Mouse (Mus musculus) limb, embryonic 15.5 days (tissue): Measurements from ENCODE around the gene Rbm24. TPM values are rescaled to one million over a fixed set of nuclear protein-coding genes. Genes with fewer than 3 reads are reported as not detected.

Experiments
- ATAC-seq: fragments of 200-750 bp; cut with Nextera tagmentation; 2 replicates; pipeline ENCODE4 v1.8.0; 2017; ENCODE audit warnings: low read depth, moderate TSS enrichment; ENCODE audit not compliant: insufficient number of reproducible peaks, low FRiP score, low TSS enrichment
- H3K27ac ChIP-seq: fragments of 300-500 bp; sonication (generic); 2 replicates; pipeline ENCODE4 v1.5.1; 2015; ENCODE audit warnings: moderate library complexity, mild to moderate bottlenecking, inconsistent platforms
- H3K27me3 ChIP-seq: fragments of 300-500 bp; sonication (generic); 2 replicates; pipeline ENCODE4 v1.6.1; 2015; ENCODE audit warnings: inconsistent platforms
- H3K36me3 ChIP-seq: fragments of 300-500 bp; sonication (generic); 2 replicates; pipeline ENCODE4 v1.6.1; 2015; ENCODE audit warnings: inconsistent platforms
- H3K4me1 ChIP-seq: fragments of 300-500 bp; sonication (generic); 2 replicates; pipeline ENCODE4 v1.6.1; 2015; ENCODE audit warnings: inconsistent platforms
- H3K4me2 ChIP-seq: fragments of 300-500 bp; sonication (generic); 2 replicates; pipeline ENCODE4 v1.6.1; 2015; ENCODE audit warnings: mild to moderate bottlenecking, inconsistent platforms
- H3K4me3 ChIP-seq: fragments of 300-500 bp; sonication (generic); 2 replicates; pipeline ENCODE4 v1.5.1; 2015; ENCODE audit warnings: mild to moderate bottlenecking, inconsistent platforms
- H3K9ac ChIP-seq: fragments of 300-500 bp; sonication (generic); 2 replicates; pipeline ENCODE4 v1.6.1; 2015; ENCODE audit warnings: inconsistent platforms
- H3K9me3 ChIP-seq: fragments of 300-500 bp; sonication (generic); 2 replicates; pipeline ENCODE4 v1.6.1; 2016; ENCODE audit warnings: inconsistent platforms
- WGBS: fragments of 180-500 bp; shearing (Covaris S2); methylation state at CpG from one replicate; pipeline ENCODE4 v1.1.7; 2015; 5-methylcytosine and 5-hydroxymethylcytosine counted together
- polyA plus RNA-seq: library from polyadenylated mRNA; unstranded; fragments of >200 nt; fragmentation: Nextera tagmentation; extraction: Ambion mirVana; gene quantifications from 2 replicates; pipeline ENCODE4 v1.2.1, GENCODE M21; 2015

Gene Rbm24
- 5.0 and 8.7 TPM in 2 replicates for polyA plus RNA-seq

GRCm38 (mm10) chr13:46418141-46418601 lies at the start of gene Rbm24:
Gene Rbm24 (plus strand): TSS chr13:46418434.
- Histone ChIP-seq H3K27ac (peak within 1 kb of the TSS; percentile 63), H3K27me3 (peaks cover 6% of the 10 kb centered on the region; the same call in 1 of the 2 replicates), H3K4me2 (peak within 1 kb of the TSS; percentile 99), H3K9me3 (no peaks in the 10 kb centered on the region), H3K4me1 (peaks cover 6% of the 10 kb centered on the region), H3K36me3 (no peaks in the 10 kb centered on the region), H3K4me3 (peak within 1 kb of the TSS; percentile 60), H3K9ac (peak within 1 kb of the TSS; percentile 33)
- WGBS: under 1% methylated on average over 40 of the region's 41 CpGs
- peak; percentile 78 for ATAC-seq

GRCm38 (mm10) chr13:46372884-46373283 lies 45.4 kb upstream of the Rbm24 start:
- no peaks in the 10 kb centered on the region for H3K9me3 ChIP-seq
- ATAC-seq: no peak
- WGBS: 77% methylated on average over 7 of the region's 7 CpGs

GRCm38 (mm10) chr13:46375371-46375770 lies 42.9 kb upstream of the Rbm24 start:
- 25% methylated on average over 1 of the region's 1 CpGs for WGBS
- Histone ChIP-seq H3K4me1 (no peaks in the 10 kb centered on the region), H3K4me2 (no peak overlapping the region), H3K9ac (no peak overlapping the region), H3K9me3 (no peaks in the 10 kb centered on the region), H3K4me3 (no peak overlapping the region), H3K36me3 (no peaks in the 10 kb centered on the region), H3K27ac (no peak overlapping the region), H3K27me3 (no peaks in the 10 kb centered on the region)
- no peak for ATAC-seq

More at GRCm38 (mm10) chr13:46372884-46373283, 45.4 kb upstream of the Rbm24 start:
- no peaks in the 10 kb centered on the region for H3K4me1 ChIP-seq
- no peak overlapping the region for H3K9ac ChIP-seq
- no peak overlapping the region for H3K4me3 ChIP-seq
- no peaks in the 10 kb centered on the region for H3K36me3 ChIP-seq
- H3K27ac ChIP-seq: no peak overlapping the region
- H3K4me2 ChIP-seq: no peak overlapping the region
- H3K27me3 ChIP-seq: no peaks in the 10 kb centered on the region

GRCm38 (mm10) chr13:46387396-46387795 lies 30.8 kb upstream of the Rbm24 start:
- H3K27ac ChIP-seq: no peak overlapping the region
- H3K9me3 ChIP-seq: no peaks in the 10 kb centered on the region
- H3K4me2 ChIP-seq: no peak overlapping the region
- ATAC-seq: no peak
- 76% methylated on average over 8 of the region's 8 CpGs for WGBS
- H3K4me1 ChIP-seq: no peaks in the 10 kb centered on the region
- no peak overlapping the region for H3K4me3 ChIP-seq
- no peak overlapping the region for H3K9ac ChIP-seq
- H3K27me3 ChIP-seq: no peaks in the 10 kb centered on the region
- H3K36me3 ChIP-seq: no peaks in the 10 kb centered on the region

DNA sequence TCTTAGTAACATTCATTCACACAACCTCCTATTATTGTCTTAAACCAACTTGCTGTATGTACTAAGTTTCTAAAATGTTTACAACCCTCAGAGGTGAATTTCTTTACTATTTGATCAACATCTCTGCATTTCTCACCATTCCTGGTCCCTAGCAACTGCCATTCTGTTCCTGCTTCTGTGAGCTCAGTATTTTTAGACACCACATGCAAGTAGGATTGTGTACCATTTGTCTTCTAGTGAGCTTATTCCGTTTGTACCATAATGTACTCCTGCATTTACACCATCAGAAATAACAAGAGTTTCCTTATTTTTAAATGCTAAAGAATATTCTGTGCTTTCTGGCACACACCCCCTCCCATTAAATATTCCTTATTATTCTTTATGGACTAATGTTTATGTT lies 26.6 kb upstream of the Rbm24 start:
- Histone ChIP-seq H3K36me3 (no peaks in the 10 kb centered on the region), H3K9ac (no peak overlapping the region), H3K4me1 (no peaks in the 10 kb centered on the region), H3K27me3 (no peaks in the 10 kb centered on the region), H3K4me2 (no peak overlapping the region), H3K9me3 (no peaks in the 10 kb centered on the region), H3K27ac (no peak overlapping the region), H3K4me3 (no peak overlapping the region)
- no peak for ATAC-seq
- 72% methylated on average over 1 of the region's 1 CpGs for WGBS

- H3K9me3 ChIP-seq: no peaks in the 10 kb centered on the region
- H3K36me3 ChIP-seq: no peaks in the 10 kb centered on the region
- H3K9ac ChIP-seq: no peak overlapping the region
- H3K27ac ChIP-seq: no peak overlapping the region
- no peak for ATAC-seq
- H3K4me2 ChIP-seq: no peak overlapping the region
- no peak overlapping the region for H3K4me3 ChIP-seq
- no peaks in the 10 kb centered on the region for H3K4me1 ChIP-seq
- WGBS: 74% methylated on average over 4 of the region's 4 CpGs
- no peaks in the 10 kb centered on the region for H3K27me3 ChIP-seq
Measured at GRCm38 (mm10) chr13:46392893-46393292, 25.3 kb upstream of the Rbm24 start.

DNA sequence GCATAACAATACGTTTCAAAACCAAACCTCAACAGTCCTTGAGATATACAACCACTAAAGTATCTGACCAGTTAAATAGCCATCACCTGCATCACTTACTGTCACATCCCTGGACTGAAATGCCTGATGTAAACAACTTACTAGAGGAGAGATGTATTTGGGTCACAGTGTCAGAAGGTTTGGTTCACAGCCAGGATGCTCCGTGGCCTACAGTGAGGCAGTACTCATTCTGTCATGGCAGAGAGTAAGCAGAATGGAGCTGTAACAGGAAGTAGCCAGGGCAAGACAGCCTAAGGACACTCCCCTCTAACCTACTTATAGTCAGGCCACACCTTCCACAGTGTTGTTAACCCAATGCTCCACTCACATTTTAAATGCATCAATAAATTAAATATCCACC lies 24.3 kb upstream of the Rbm24 start:
- no peak for ATAC-seq
- Histone ChIP-seq H3K36me3 (no peaks in the 10 kb centered on the region), H3K9me3 (no peaks in the 10 kb centered on the region), H3K9ac (no peak overlapping the region), H3K4me3 (no peak overlapping the region), H3K4me2 (no peak overlapping the region), H3K27me3 (no peaks in the 10 kb centered on the region), H3K4me1 (no peaks in the 10 kb centered on the region), H3K27ac (no peak overlapping the region)
- 73% methylated on average over 2 of the region's 2 CpGs for WGBS

- Histone ChIP-seq H3K36me3 (no peaks in the 10 kb centered on the region), H3K4me2 (no peak overlapping the region), H3K9ac (no peak overlapping the region), H3K4me1 (no peaks in the 10 kb centered on the region), H3K27me3 (no peaks in the 10 kb centered on the region), H3K9me3 (no peaks in the 10 kb centered on the region), H3K4me3 (no peak overlapping the region), H3K27ac (no peak overlapping the region)
- WGBS: 75% methylated on average over 3 of the region's 3 CpGs
- ATAC-seq: no peak
Measured at GRCm38 (mm10) chr13:46397235-46397634, 21.0 kb upstream of the Rbm24 start.

- Histone ChIP-seq H3K4me3 (no peak overlapping the region), H3K9me3 (no peaks in the 10 kb centered on the region), H3K27ac (no peak overlapping the region), H3K4me1 (no peaks in the 10 kb centered on the region), H3K4me2 (no peak overlapping the region), H3K27me3 (no peaks in the 10 kb centered on the region), H3K36me3 (no peaks in the 10 kb centered on the region), H3K9ac (no peak overlapping the region)
- 91% methylated on average over 1 of the region's 1 CpGs for WGBS
- no peak for ATAC-seq
Measured at GRCm38 (mm10) chr13:46407151-46407550, 11.1 kb upstream of the Rbm24 start.

DNA sequence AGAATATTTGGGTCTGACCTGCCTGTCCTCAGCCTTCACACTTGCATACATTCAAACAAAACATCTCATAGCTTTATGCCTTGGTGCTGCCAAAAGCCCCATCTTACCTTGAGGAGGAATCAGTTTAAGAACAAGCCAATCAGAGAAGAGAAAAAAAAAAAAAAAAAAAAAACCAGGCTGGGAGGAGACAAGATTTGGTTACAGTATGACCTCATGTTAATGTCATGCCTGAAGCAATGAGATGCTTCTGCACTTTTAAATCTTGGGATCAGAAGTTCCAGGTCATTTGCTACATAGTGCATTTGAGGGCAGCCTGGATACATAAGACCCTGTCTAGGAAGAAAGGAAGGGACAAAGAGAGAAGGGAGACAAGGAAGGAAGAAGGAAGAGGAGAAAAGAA lies 6.0 kb upstream of the Rbm24 start:
- Histone ChIP-seq H3K9me3 (no peaks in the 10 kb centered on the region), H3K4me1 (no peaks in the 10 kb centered on the region), H3K36me3 (no peaks in the 10 kb centered on the region), H3K4me2 (no peak overlapping the region), H3K9ac (no peak overlapping the region), H3K27ac (no peak overlapping the region), H3K4me3 (no peak overlapping the region), H3K27me3 (no peaks in the 10 kb centered on the region)
- ATAC-seq: no peak

GRCm38 (mm10) chr13:46413588-46413987 lies 4.6 kb upstream of the Rbm24 start:
- H3K4me1 ChIP-seq: peaks cover 6% of the 10 kb centered on the region
- H3K27me3 ChIP-seq: peaks cover 3% of the 10 kb centered on the region; the same call in 1 of the 2 replicates
- no peak overlapping the region for H3K27ac ChIP-seq
- H3K9me3 ChIP-seq: no peaks in the 10 kb centered on the region
- no peaks in the 10 kb centered on the region for H3K36me3 ChIP-seq
- no peak overlapping the region for H3K4me3 ChIP-seq
- WGBS: 67% methylated on average over 10 of the region's 10 CpGs
- H3K4me2 ChIP-seq: no peak overlapping the region
- H3K9ac ChIP-seq: no peak overlapping the region
- no peak for ATAC-seq

GRCm38 (mm10) chr13:46414050-46414449 lies 4.2 kb upstream of the Rbm24 start:
- Histone ChIP-seq H3K36me3 (no peaks in the 10 kb centered on the region), H3K9me3 (no peaks in the 10 kb centered on the region), H3K4me1 (peaks cover 6% of the 10 kb centered on the region), H3K9ac (no peak overlapping the region), H3K27ac (no peak overlapping the region), H3K4me3 (no peak overlapping the region), H3K4me2 (no peak overlapping the region), H3K27me3 (peaks cover 3% of the 10 kb centered on the region; the same call in 1 of the 2 replicates)
- ATAC-seq: no peak
- 72% methylated on average over 8 of the region's 8 CpGs for WGBS

DNA sequence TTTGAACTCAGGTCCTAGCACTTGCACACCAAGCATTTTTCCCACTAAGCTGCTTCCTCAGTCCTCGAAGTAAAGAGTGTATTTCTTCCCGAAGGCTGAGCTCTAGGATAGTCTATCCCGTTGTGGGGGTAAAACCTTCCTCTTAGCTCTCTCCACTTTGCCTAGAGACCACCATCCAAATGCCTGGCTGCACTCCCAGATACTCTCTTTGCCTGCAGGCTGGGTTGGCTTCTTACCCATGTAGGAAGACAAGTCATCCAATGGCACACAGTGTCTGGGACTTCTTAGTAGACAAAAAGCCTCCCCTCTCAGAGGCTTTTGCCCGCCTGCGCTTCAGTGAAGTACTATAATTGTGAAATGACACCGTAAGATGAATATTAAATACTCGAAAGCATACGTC lies 2.2 kb upstream of the Rbm24 start:
- Histone ChIP-seq H3K9ac (no peak overlapping the region), H3K27ac (no peak overlapping the region), H3K4me1 (peaks cover 6% of the 10 kb centered on the region), H3K36me3 (no peaks in the 10 kb centered on the region), H3K4me3 (no peak overlapping the region), H3K9me3 (no peaks in the 10 kb centered on the region), H3K4me2 (no peak overlapping the region), H3K27me3 (peaks cover 6% of the 10 kb centered on the region; the same call in 1 of the 2 replicates)
- ATAC-seq: no peak
- WGBS: 87% methylated on average over 8 of the region's 8 CpGs
